Mouse (Mus musculus): ENCODE measurements around the gene Map3k20. TPM values are rescaled to one million over a fixed set of nuclear protein-coding genes. Genes with fewer than 3 reads are reported as not detected.

Map3k20 gene
- total RNA-seq, 2 experiments from 2014 or later: 18.7 to 37.1 TPM

GRCm38 (mm10) chr2:72474531-72475287 lies 189.3 kb downstream of the Map3k20 start:
- no peak for ATAC-seq (replicated peaks; ENCODE audit: low FRiP score, poor library complexity, severe bottlenecking)

GRCm38 (mm10) chr2:72475423-72475796 lies 190.0 kb downstream of the Map3k20 start:
- ATAC-seq (replicated peaks; ENCODE audit: low FRiP score, poor library complexity, severe bottlenecking): peak; percentile 44

GRCm38 (mm10) chr2:72475797-72476485 lies 190.5 kb downstream of the Map3k20 start, which contains the start of gene Cdca7:
Gene Cdca7, plus strand, starts transcription at chr2:72476159.
- peak; percentile 79 for ATAC-seq (replicated peaks; ENCODE audit: low FRiP score, poor library complexity, severe bottlenecking)

GRCm38 (mm10) chr2:72476486-72477211 lies 191.2 kb downstream of the Map3k20 start:
- peak; percentile 26; the same call in 1 of the 2 replicates for ATAC-seq (replicated peaks; ENCODE audit: low FRiP score, poor library complexity, severe bottlenecking)

- no peak for ATAC-seq (replicated peaks; ENCODE audit: low FRiP score, poor library complexity, severe bottlenecking)
Measured at GRCm38 (mm10) chr2:72477221-72477620, 191.8 kb downstream of the Map3k20 start.

GRCm38 (mm10) chr2:72478176-72478575 lies 192.7 kb downstream of the Map3k20 start:
- no peak for ATAC-seq (replicated peaks; ENCODE audit: low FRiP score, poor library complexity, severe bottlenecking)

- no peak for ATAC-seq (replicated peaks; ENCODE audit: low FRiP score, poor library complexity, severe bottlenecking)
Measured at GRCm38 (mm10) chr2:72478921-72479320, 193.5 kb downstream of the Map3k20 start.

- ATAC-seq (replicated peaks; ENCODE audit: low FRiP score, poor library complexity, severe bottlenecking): peak; percentile 60
Measured at GRCm38 (mm10) chr2:72479818-72480217, 194.4 kb downstream of the Map3k20 start.

- no peak for ATAC-seq (replicated peaks; ENCODE audit: low FRiP score, poor library complexity, severe bottlenecking)
Measured at GRCm38 (mm10) chr2:72491650-72492049, 206.2 kb downstream of the Map3k20 start.

Other genes with a start within 250 kb of the Map3k20 start
- 33.4 and 36.5 TPM in 2 replicates for gene Cdca7, start 190.5 kb downstream of the Map3k20 start, total RNA-seq (2015; ENCODE audit: low replicate concordance)
- 37.4 and 58.1 TPM in 2 replicates for gene Cdca7, start 190.5 kb downstream of the Map3k20 start, total RNA-seq (2017; ENCODE audit: low replicate concordance)

All from erythroblast, adult 5-6 weeks (primary cell).